Mouse (Mus musculus): ENCODE measurements around the gene Gpx2.

The Gpx2 gene

GRCm38 (mm10) chr12:76795350-76795749 lies at the start of gene Gpx2:
TSS of gene Gpx2 (minus strand) at chr12:76795554.
- DNase-seq = no peak

- no peak for DNase-seq
Measured at GRCm38 (mm10) chr12:76844346-76845061, 49.1 kb upstream of the Gpx2 start.

- DNase-seq = no peak
Measured at GRCm38 (mm10) chr12:76840081-76840480, 44.7 kb upstream of the Gpx2 start.

GRCm38 (mm10) chr12:76839298-76839697 lies 43.9 kb upstream of the Gpx2 start:
- DNase-seq = no peak

- no peak for DNase-seq
Measured at GRCm38 (mm10) chr12:76837844-76838650, 42.7 kb upstream of the Gpx2 start.

- DNase-seq = peak; percentile 99
Measured at GRCm38 (mm10) chr12:76837101-76837843, 41.9 kb upstream of the Gpx2 start.

GRCm38 (mm10) chr12:76832704-76833103 lies 37.4 kb upstream of the Gpx2 start:
- no peak for DNase-seq

- no peak for DNase-seq
Measured at GRCm38 (mm10) chr12:76825283-76825682, 29.9 kb upstream of the Gpx2 start.

GRCm38 (mm10) chr12:76822651-76823041 lies 27.3 kb upstream of the Gpx2 start, which contains the start of gene Rab15:
TSS of gene Rab15 (minus strand) at chr12:76822908.
- DNase-seq = no peak

GRCm38 (mm10) chr12:76822002-76822650 lies 26.8 kb upstream of the Gpx2 start:
- peak; percentile 62 for DNase-seq

GRCm38 (mm10) chr12:76820615-76821014 lies 25.3 kb upstream of the Gpx2 start:
- no peak for DNase-seq

- no peak for DNase-seq
Measured at GRCm38 (mm10) chr12:76819816-76820215, 24.5 kb upstream of the Gpx2 start.

- DNase-seq = no peak
Measured at GRCm38 (mm10) chr12:76818908-76819307, 23.6 kb upstream of the Gpx2 start.

- no peak for DNase-seq
Measured at GRCm38 (mm10) chr12:76818120-76818519, 22.8 kb upstream of the Gpx2 start.

GRCm38 (mm10) chr12:76817176-76817575 lies 21.8 kb upstream of the Gpx2 start:
- DNase-seq = no peak

GRCm38 (mm10) chr12:76816720-76817119 lies 21.4 kb upstream of the Gpx2 start:
- no peak for DNase-seq

GRCm38 (mm10) chr12:76814120-76814519 lies 18.8 kb upstream of the Gpx2 start:
- DNase-seq = no peak

GRCm38 (mm10) chr12:76813543-76813942 lies 18.2 kb upstream of the Gpx2 start:
- DNase-seq = no peak

- DNase-seq = peak; percentile 55
Measured at GRCm38 (mm10) chr12:76811006-76811405, 15.7 kb upstream of the Gpx2 start.

- DNase-seq = no peak
Measured at GRCm38 (mm10) chr12:76810491-76810890, 15.1 kb upstream of the Gpx2 start.

GRCm38 (mm10) chr12:76807796-76808195 lies 12.4 kb upstream of the Gpx2 start:
- DNase-seq = no peak

- DNase-seq = peak; percentile 97
Measured at GRCm38 (mm10) chr12:76805056-76805811, 9.9 kb upstream of the Gpx2 start.

Measured in cerebellum, adult 11 months (tissue).